Mouse (Mus musculus): ENCODE measurements around the gene Actr6. TPM values are rescaled to one million over a fixed set of nuclear protein-coding genes. Genes with fewer than 3 reads are reported as not detected.

Gene Actr6
- total and polyA plus RNA-seq, 3 experiments = 14.4 to 414 (median 15.3) TPM

GRCm38 (mm10) chr10:89764457-89765121, 32.5 kb upstream of the Actr6 start (continued):
- TF ChIP-seq NRF1 (IDR thresholded peaks at IDR 0.05; ENCODE audit: insufficient read depth, low read depth, low read length, poor library complexity, severe bottlenecking) (no peak), RAD21 (IDR thresholded peaks at IDR 0.05; ENCODE audit: low read depth, low read length) (no peak), HCFC1 (IDR thresholded peaks at IDR 0.05; ENCODE audit: low read depth, low read length) (0 out of 2 replicates have a peak, but pooled peaks have one; percentile 40), MXI1 (IDR thresholded peaks at IDR 0.05; ENCODE audit: low read depth, low read length) (peak; percentile 75), ELF1 (IDR thresholded peaks at IDR 0.05; ENCODE audit: low read depth, low read length) (no peak), JUND (IDR thresholded peaks at IDR 0.05; ENCODE audit: low read depth, low read length) (no peak), GABPA (IDR thresholded peaks at IDR 0.05; ENCODE audit: low read depth, low read length) (no peak), POLR2AphosphoS2 (IDR thresholded peaks at IDR 0.05; ENCODE audit: low read length) (no peak), POLR2A (IDR thresholded peaks at IDR 0.05; ENCODE audit: control insufficient read depth in 1 of 2, insufficient read depth in 1 of 2, low read depth in 1 of 2, low read length in 2 of 2, poor library complexity in 1 of 2) (no peak), RCOR1 (IDR thresholded peaks at IDR 0.05; ENCODE audit: low read depth, low read length) (no peak), BHLHE40 (IDR thresholded peaks at IDR 0.05; ENCODE audit: borderline replicate concordance, low read depth, low read length) (peak; percentile 23; the same call in 1 of the 2 replicates), TCF12 (IDR thresholded peaks at IDR 0.05; ENCODE audit: low read depth, low read length) (peak; percentile 78), POLR2AphosphoS5 (IDR thresholded peaks at IDR 0.05; ENCODE audit: borderline replicate concordance, low read depth, low read length) (no peak)

- Histone ChIP-seq H3K36me3 (ENCODE audit: control insufficient read depth in 1 of 2, insufficient read depth in 2 of 2, low read length in 2 of 2) (peaks cover 0 to 4% of the 10 kb centered on the region in 2 experiments; a peak in 1 of 4 replicates), H3K4me3 (ENCODE audit: control insufficient read depth in 1 of 2, insufficient read depth in 1 of 2, low read depth in 2 of 2, low read length in 2 of 2) (no peak overlapping the region), H3K27me3 (ENCODE audit: control insufficient read depth in 1 of 2, insufficient read depth in 2 of 2, low read length in 2 of 2) (no peaks in the 10 kb centered on the region), H3K9me3 (replicated peaks; ENCODE audit: insufficient read depth, low read length) (no peaks in the 10 kb centered on the region), H3K4me1 (ENCODE audit: control insufficient read depth in 1 of 2, insufficient read depth in 2 of 2, low read length in 2 of 2) (peaks cover 4 to 11% of the 10 kb centered on the region in 2 experiments), H3K9ac (ENCODE audit: control insufficient read depth, low read depth, low read length, poor library complexity, severe bottlenecking) (no peak overlapping the region), H3K27ac (ENCODE audit: control insufficient read depth, low read depth, low read length) (no peak overlapping the region), H3K79me2 (ENCODE audit: control insufficient read depth, insufficient read depth, low read length, poor library complexity) (peaks cover 3% of the 10 kb centered on the region; the same call in 1 of the 2 replicates)
- no peak for DNase-seq (ENCODE audit: low read depth, low spot score)
- no peak for TF ChIP-seq USF1 (IDR thresholded peaks at IDR 0.05; ENCODE audit: low read depth, low read length)
Observed at GRCm38 (mm10) chr10:89760772-89761171, 28.7 kb upstream of the Actr6 start.

GRCm38 (mm10) chr10:89755231-89755630, 23.1 kb upstream of the Actr6 start:
- Histone ChIP-seq H3K9ac (ENCODE audit: control insufficient read depth, low read depth, low read length, poor library complexity, severe bottlenecking) (no peak overlapping the region), H3K4me1 (ENCODE audit: control insufficient read depth in 1 of 2, insufficient read depth in 2 of 2, low read length in 2 of 2) (no peaks in the 10 kb centered on the region), H3K36me3 (ENCODE audit: control insufficient read depth in 1 of 2, insufficient read depth in 2 of 2, low read length in 2 of 2) (no peaks in the 10 kb centered on the region), H3K27ac (ENCODE audit: control insufficient read depth, low read depth, low read length) (no peak overlapping the region), H3K27me3 (ENCODE audit: control insufficient read depth in 1 of 2, insufficient read depth in 2 of 2, low read length in 2 of 2) (no peaks in the 10 kb centered on the region), H3K4me3 (ENCODE audit: control insufficient read depth in 1 of 2, insufficient read depth in 1 of 2, low read depth in 2 of 2, low read length in 2 of 2) (no peak overlapping the region), H3K79me2 (ENCODE audit: control insufficient read depth, insufficient read depth, low read length, poor library complexity) (peaks cover 11% of the 10 kb centered on the region), H3K9me3 (replicated peaks; ENCODE audit: insufficient read depth, low read length) (no peaks in the 10 kb centered on the region)
- peak; percentile 16 for DNase-seq (ENCODE audit: low read depth, low spot score)
- no peak for TF ChIP-seq RAD21 (IDR thresholded peaks at IDR 0.05; ENCODE audit: low read depth, low read length)
- TF ChIP-seq MAZ (IDR thresholded peaks at IDR 0.05; ENCODE audit: low read depth, low read length) = no peak
- no peak for TF ChIP-seq ZC3H11A (IDR thresholded peaks at IDR 0.05; ENCODE audit: low read depth, low read length)
- TF ChIP-seq ZKSCAN1 (IDR thresholded peaks at IDR 0.05; ENCODE audit: low read depth, low read length) = no peak
- no peak for TF ChIP-seq POLR2AphosphoS2 (IDR thresholded peaks at IDR 0.05; ENCODE audit: low read length)
- TF ChIP-seq MAX (IDR thresholded peaks at IDR 0.05; ENCODE audit: low read length) = no peak
- TF ChIP-seq HCFC1 (IDR thresholded peaks at IDR 0.05; ENCODE audit: low read depth, low read length) = no peak
- no peak for TF ChIP-seq POLR2AphosphoS5 (IDR thresholded peaks at IDR 0.05; ENCODE audit: borderline replicate concordance, low read depth, low read length)
- TF ChIP-seq ZNF384 (IDR thresholded peaks at IDR 0.05; ENCODE audit: low read depth, low read length) = no peak
- no peak for TF ChIP-seq TBP (IDR thresholded peaks at IDR 0.05; ENCODE audit: low read depth, low read length)
- no peak for TF ChIP-seq MYC (IDR thresholded peaks at IDR 0.05; ENCODE audit: low read depth, low read length)
- TF ChIP-seq MYB (IDR thresholded peaks at IDR 0.05; ENCODE audit: low read depth, low read length) = no peak
- TF ChIP-seq ETS1 (IDR thresholded peaks at IDR 0.05; ENCODE audit: low read depth, low read length) = no peak
- TF ChIP-seq E2F4 (IDR thresholded peaks at IDR 0.05; ENCODE audit: borderline replicate concordance, low read depth, low read length) = no peak
- TF ChIP-seq ZMIZ1 (IDR thresholded peaks at IDR 0.05; ENCODE audit: low read depth, low read length) = no peak
- no peak for TF ChIP-seq ELF1 (IDR thresholded peaks at IDR 0.05; ENCODE audit: low read depth, low read length)
- no peak for TF ChIP-seq MEF2A (IDR thresholded peaks at IDR 0.05; ENCODE audit: extremely low read depth, insufficient replicate concordance, low read depth, low read length, poor library complexity, severe bottlenecking)
- no peak for TF ChIP-seq GABPA (IDR thresholded peaks at IDR 0.05; ENCODE audit: low read depth, low read length)
- no peak for TF ChIP-seq UBTF (IDR thresholded peaks at IDR 0.05; ENCODE audit: borderline replicate concordance, insufficient read depth, low read depth, low read length)
